9 mouse cellular contexts compared by ENCODE assay signal in the genomic region with DNA sequence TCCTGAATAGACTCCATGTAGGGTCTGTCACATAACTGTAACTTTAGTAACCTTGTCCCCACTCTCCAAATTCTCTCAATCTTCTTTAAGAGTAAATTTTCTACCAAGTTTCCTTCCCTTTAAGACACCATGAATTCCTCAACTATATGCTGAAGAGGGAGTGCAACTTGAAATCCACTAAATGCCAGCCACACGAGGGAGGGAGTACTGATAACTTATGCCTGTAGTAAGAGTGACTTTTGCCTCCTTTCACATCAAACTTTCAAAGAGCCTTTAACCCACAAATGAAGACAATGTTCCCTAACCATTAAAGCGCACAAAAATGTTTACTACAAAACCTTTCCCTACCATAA. TPM values are rescaled to one million over a fixed set of nuclear protein-coding genes. Genes with fewer than 3 reads are reported as not detected.
A peak's percentile ranks its signal among the peaks of the same experiment; 100 is the strongest.
DNase-seq lines count a peak whose midpoint lies in the region; ATAC-seq and TF ChIP-seq lines count a peak whose summit lies in the region.
"Had no signal": no experiment of that assay in that cellular context is flagged by ENCODE, and none has a peak within 500 bp of the region (broad histone marks: within the 10 kb centered on the region; RNA-seq: fewer than 3 reads in every experiment).

No protein-coding gene starts in this region.

- intact Hi-C loops in heart, postnatal 36 days (cut with DNase I), result no loop called here

- WGBS in heart, embryonic 12.5 days, result 49% methylated on average over 2 of the region's 2 CpGs
- 58% methylated on average over 2 of the region's 2 CpGs for WGBS in forebrain, embryonic 12.5 days
- WGBS in liver, embryonic 12.5 days (ENCODE audit: insufficient replicate concordance), result 43% methylated on average over 2 of the region's 2 CpGs

- peak overlapping the region; percentile 78; the same call in 1 of the 2 replicates for H3K9ac ChIP-seq in heart, embryonic 12.5 days
- H3K9ac ChIP-seq in ES-Bruce4 (ENCODE audit: low read depth, poor library complexity, severe bottlenecking), result 0 out of 2 replicates have a peak overlapping the region, but pooled peaks have one; percentile 38
- H3K9ac ChIP-seq in forebrain, embryonic 12.5 days, result no peak overlapping the region
- peak overlapping the region; percentile 68; the same call in 1 of the 2 replicates for H3K9ac ChIP-seq in liver, embryonic 12.5 days

- TF ChIP-seq CTCF in ES-Bruce4 (IDR thresholded peaks at IDR 0.05; ENCODE audit: low read depth, low read length), result no peak

- no peak for TF ChIP-seq EP300 in ES-Bruce4 (IDR thresholded peaks at IDR 0.05; ENCODE audit: insufficient read depth, low read depth, low read length)

- no peak for ATAC-seq in heart, embryonic 12.5 days (ENCODE audit: insufficient number of reproducible peaks, low FRiP score)
- no peak for ATAC-seq in forebrain, embryonic 12.5 days (ENCODE audit: low FRiP score)
- no peak for ATAC-seq in liver, embryonic 12.5 days

- DNase-seq in heart, postnatal 36 days, result no peak
- DNase-seq in natural killer cell, adult 2 months (ENCODE audit: low spot score in 2 of 2), result no peak
- DNase-seq in gastrocnemius, postnatal 4 days (ENCODE audit: low spot score in 2 of 2), result no peak
- no peak for DNase-seq in right cerebral cortex, adult 18-20 months

- no peaks in the 10 kb centered on the region for H3K9me3 ChIP-seq in heart, embryonic 12.5 days (replicated peaks)
- no peaks in the 10 kb centered on the region for H3K9me3 ChIP-seq in ES-Bruce4 (replicated peaks; ENCODE audit: control insufficient read depth, insufficient read depth, low read length, poor library complexity, severe bottlenecking)
- H3K9me3 ChIP-seq in forebrain, embryonic 12.5 days, result no peaks in the 10 kb centered on the region
- no peaks in the 10 kb centered on the region for H3K9me3 ChIP-seq in liver, embryonic 12.5 days (replicated peaks)

- H3K36me3 ChIP-seq in heart, embryonic 12.5 days, result no peaks in the 10 kb centered on the region
- no peaks in the 10 kb centered on the region for H3K36me3 ChIP-seq in ES-Bruce4 (ENCODE audit: control insufficient read depth, insufficient read depth, low read length, poor library complexity, severe bottlenecking)
- no peaks in the 10 kb centered on the region for H3K36me3 ChIP-seq in forebrain, embryonic 12.5 days (replicated peaks)
- H3K36me3 ChIP-seq in liver, embryonic 12.5 days, result no peaks in the 10 kb centered on the region

- no peaks in the 10 kb centered on the region for H3K27me3 ChIP-seq in heart, embryonic 12.5 days (replicated peaks)
- no peaks in the 10 kb centered on the region; the same call in 1 of the 2 replicates for H3K27me3 ChIP-seq in ES-Bruce4 (ENCODE audit: control insufficient read depth, insufficient read depth, low read length, poor library complexity, severe bottlenecking)
- no peaks in the 10 kb centered on the region for H3K27me3 ChIP-seq in forebrain, embryonic 12.5 days
- peaks cover 8% of the 10 kb centered on the region; the same call in 1 of the 2 replicates for H3K27me3 ChIP-seq in liver, embryonic 12.5 days (replicated peaks)

- no peak overlapping the region for H3K27ac ChIP-seq in heart, embryonic 12.5 days (ENCODE audit: poor library complexity, severe bottlenecking)
- no peak overlapping the region for H3K27ac ChIP-seq in ES-Bruce4 (ENCODE audit: insufficient read depth, low read length)
- no peak overlapping the region for H3K27ac ChIP-seq in forebrain, embryonic 12.5 days
- no peak overlapping the region for H3K27ac ChIP-seq in liver, embryonic 12.5 days

- H3K4me3 ChIP-seq in heart, embryonic 12.5 days, result peak overlapping the region; percentile 68
- H3K4me3 ChIP-seq in ES-Bruce4 (ENCODE audit: low read depth, low read length), result peak overlapping the region; percentile 62
- H3K4me3 ChIP-seq in forebrain, embryonic 12.5 days (replicated peaks), result peak overlapping the region; percentile 54
- H3K4me3 ChIP-seq in liver, embryonic 12.5 days, result peak overlapping the region; percentile 62

- TF ChIP-seq POLR2A in ES-Bruce4 (IDR thresholded peaks at IDR 0.05; ENCODE audit: insufficient read depth, low read length), result no peak

- H3K4me2 ChIP-seq in heart, embryonic 12.5 days, result peak overlapping the region; percentile 95
- peak overlapping the region; percentile 79 for H3K4me2 ChIP-seq in forebrain, embryonic 12.5 days
- H3K4me2 ChIP-seq in liver, embryonic 12.5 days, result peak overlapping the region; percentile 89

- H3K4me1 ChIP-seq in heart, embryonic 12.5 days (replicated peaks), result 0 out of 2 replicates have a peak, but pooled peaks cover 2% of the 10 kb centered on the region
- H3K4me1 ChIP-seq in ES-Bruce4 (ENCODE audit: control insufficient read depth, insufficient read depth, low read length), result no peaks in the 10 kb centered on the region
- H3K4me1 ChIP-seq in forebrain, embryonic 12.5 days, result no peaks in the 10 kb centered on the region
- H3K4me1 ChIP-seq in liver, embryonic 12.5 days, result peaks cover 25% of the 10 kb centered on the region

RNA-seq across cellular contexts. Expression of a gene that starts 1.0 kb away (rescaled TPM):
- polyA plus RNA-seq in heart, embryonic 12.5 days (2016; fragmentation: Nextera tagmentation; extraction: Ambion mirVana), result 0.64 and 1.1 TPM in 2 replicates
- 1 to 10 TPM; 1.7 to 3.3 TPM for total RNA-seq in heart, postnatal 36 days (2021)
- 0.78 and 1.1 TPM in 2 replicates for polyA plus RNA-seq in ES-Bruce4 (2011; ENCODE audit: insufficient read depth, insufficient read length, low read depth, missing spikeins)
- polyA plus RNA-seq in forebrain, embryonic 12.5 days (2016; fragmentation: Nextera tagmentation; extraction: Ambion mirVana), result 0.97 and 1.0 TPM in 2 replicates
- 0.48 and 0.54 TPM in 2 replicates for polyA plus RNA-seq in liver, embryonic 12.5 days (2016; fragmentation: Nextera tagmentation; extraction: Ambion mirVana)
- 1 to 10 TPM; 3.2 to 4.3 TPM for total RNA-seq in gastrocnemius, postnatal 4 days (2021)
- total RNA-seq: neutrophil, adult 5-6 weeks had no signal

RNA-seq across cellular contexts. Expression of a gene that starts 12.7 kb away (rescaled TPM):
- 4.4 and 5.4 TPM in 2 replicates for polyA plus RNA-seq in heart, embryonic 12.5 days (2016; fragmentation: Nextera tagmentation; extraction: Ambion mirVana)
- total RNA-seq in heart, postnatal 36 days (2021), result 1 to 10 TPM; 8.5 to 8.8 TPM
- polyA plus RNA-seq in ES-Bruce4 (2011; ENCODE audit: insufficient read depth, insufficient read length, low read depth, missing spikeins), result 13.3 and 15.1 TPM in 2 replicates
- polyA plus RNA-seq in forebrain, embryonic 12.5 days (2016; fragmentation: Nextera tagmentation; extraction: Ambion mirVana), result 6.8 and 7.8 TPM in 2 replicates
- 0.73 and 1.1 TPM in 2 replicates for polyA plus RNA-seq in liver, embryonic 12.5 days (2016; fragmentation: Nextera tagmentation; extraction: Ambion mirVana)
- total RNA-seq in gastrocnemius, postnatal 4 days (2021), result 10 to 100 TPM; 10.2 to 14.8 TPM

RNA-seq across cellular contexts. Expression of a gene that starts 32.3 kb away (rescaled TPM):
- polyA plus RNA-seq in heart, embryonic 12.5 days (2016; fragmentation: Nextera tagmentation; extraction: Ambion mirVana), result 0.22 TPM in 1 of 2 replicates, not detected in the other
- total RNA-seq in heart, postnatal 36 days (2021), result not detected
- not detected in 2 replicates for polyA plus RNA-seq in ES-Bruce4 (2011; ENCODE audit: insufficient read depth, insufficient read length, low read depth, missing spikeins)
- not detected in 2 replicates for polyA plus RNA-seq in forebrain, embryonic 12.5 days (2016; fragmentation: Nextera tagmentation; extraction: Ambion mirVana)
- polyA plus RNA-seq in liver, embryonic 12.5 days (2016; fragmentation: Nextera tagmentation; extraction: Ambion mirVana), result not detected in 2 replicates
- total RNA-seq in gastrocnemius, postnatal 4 days (2021), result under 1 TPM; 0.21 to 0.34 TPM
- total RNA-seq: neutrophil, adult 5-6 weeks had no signal

RNA-seq across cellular contexts. Expression of a gene that starts 46.8 kb away (rescaled TPM):
- 0.40 and 0.68 TPM in 2 replicates for polyA plus RNA-seq in heart, embryonic 12.5 days (2016; fragmentation: Nextera tagmentation; extraction: Ambion mirVana)
- under 1 TPM; 0.11 to 0.22 TPM for total RNA-seq in heart, postnatal 36 days (2021)
- polyA plus RNA-seq in ES-Bruce4 (2011; ENCODE audit: insufficient read depth, insufficient read length, low read depth, missing spikeins), result 0.38 TPM in 1 of 2 replicates, not detected in the other
- 2.8 and 3.4 TPM in 2 replicates for polyA plus RNA-seq in forebrain, embryonic 12.5 days (2016; fragmentation: Nextera tagmentation; extraction: Ambion mirVana)
- 0.08 and 0.20 TPM in 2 replicates for polyA plus RNA-seq in liver, embryonic 12.5 days (2016; fragmentation: Nextera tagmentation; extraction: Ambion mirVana)
- under 1 TPM; 0.54 to 0.81 TPM for total RNA-seq in gastrocnemius, postnatal 4 days (2021)

RNA-seq across cellular contexts. Expression of a gene that starts 49.5 kb away (rescaled TPM):
- polyA plus RNA-seq in heart, embryonic 12.5 days (2016; fragmentation: Nextera tagmentation; extraction: Ambion mirVana), result 0.27 and 0.64 TPM in 2 replicates
- 1 to 10 TPM; 1.9 TPM for total RNA-seq in heart, postnatal 36 days (2021)
- not detected in 2 replicates for polyA plus RNA-seq in ES-Bruce4 (2011; ENCODE audit: insufficient read depth, insufficient read length, low read depth, missing spikeins)
- 0.32 and 0.33 TPM in 2 replicates for polyA plus RNA-seq in forebrain, embryonic 12.5 days (2016; fragmentation: Nextera tagmentation; extraction: Ambion mirVana)
- 2.9 and 3.6 TPM in 2 replicates for polyA plus RNA-seq in liver, embryonic 12.5 days (2016; fragmentation: Nextera tagmentation; extraction: Ambion mirVana)
- not detected for total RNA-seq in gastrocnemius, postnatal 4 days (2021)
- total RNA-seq: neutrophil, adult 5-6 weeks had no signal
